Mouse (Mus musculus) stomach, postnatal 0 days (tissue): ENCODE results near the gene Sp3. TPM values are rescaled to one million over a fixed set of nuclear protein-coding genes. Genes with fewer than 3 reads are reported as not detected.

Experiments used
- ATAC-seq: fragments of 200-750 bp; cut with Nextera tagmentation; 2 replicates; pipeline ENCODE4 v1.8.0; 2017; ENCODE audit not compliant: low FRiP score, low TSS enrichment
- DNase-seq: peaks from one replicate; pipeline ENCODE4 v3.0.0-alpha.2; 2016; ENCODE audit warnings: low spot score
- H3K27ac ChIP-seq: fragments of 300-500 bp; sonication (generic); replicated peaks from 2 replicates; pipeline ENCODE4 v1.5.1; 2014; ENCODE audit warnings: mild to moderate bottlenecking, control low read depth
- H3K27me3 ChIP-seq: fragments of 300-500 bp; sonication (generic); 2 replicates; pipeline ENCODE4 v1.6.1; 2014; ENCODE audit warnings: low read length; ENCODE audit not compliant: control insufficient read depth, insufficient read depth
- H3K36me3 ChIP-seq: fragments of 300-500 bp; sonication (generic); 2 replicates; pipeline ENCODE4 v1.6.1; 2014; ENCODE audit warnings: low read length, mixed read lengths; ENCODE audit not compliant: control insufficient read depth, insufficient read depth
- H3K4me1 ChIP-seq: fragments of 300-500 bp; sonication (generic); replicated peaks from 2 replicates; pipeline ENCODE4 v1.6.1; 2014; ENCODE audit warnings: antibody characterized with exemption; ENCODE audit not compliant: control insufficient read depth, insufficient read depth
- H3K4me2 ChIP-seq: fragments of 300-500 bp; sonication (generic); replicated peaks from 2 replicates; pipeline ENCODE4 v1.6.1; 2014; ENCODE audit warnings: low read depth, mild to moderate bottlenecking, control low read depth, moderate library complexity
- H3K4me3 ChIP-seq: fragments of 300-500 bp; sonication (generic); 2 replicates; pipeline ENCODE4 v1.5.1; 2014; ENCODE audit warnings: low read depth, low read length, control low read depth
- H3K9ac ChIP-seq: fragments of 300-500 bp; sonication (generic); 2 replicates; pipeline ENCODE4 v1.6.1; 2014; ENCODE audit warnings: mild to moderate bottlenecking, low read length, control low read depth, mixed read lengths
- H3K9me3 ChIP-seq: fragments of 300-500 bp; sonication (generic); 2 replicates; pipeline ENCODE4 v1.6.1; 2016; ENCODE audit warnings: low read length; ENCODE audit not compliant: control insufficient read depth
- CTCF ChIP-seq: IDR thresholded peaks from 2 replicates; pipeline ENCODE4 v1.5.1; 2016; ENCODE audit warnings: antibody characterized with exemption, low read depth, mild to moderate bottlenecking, moderate library complexity
- EP300 ChIP-seq: optimal IDR thresholded peaks from 2 replicates; pipeline ENCODE3; 2016; ENCODE audit warnings: antibody characterized with exemption
- WGBS: fragments of 180-500 bp; shearing (Covaris S2); extraction: QIAGEN DNeasy Blood & Tissue Kit; methylation state at CpG from one replicate; pipeline ENCODE4 v1.1.7; 2014; 5-methylcytosine and 5-hydroxymethylcytosine counted together
- polyA plus RNA-seq: library from polyadenylated mRNA; unstranded; fragments of >200 nt; fragmentation: Nextera tagmentation; extraction: Ambion mirVana; gene quantifications from 2 replicates; pipeline ENCODE4 v1.2.1, GENCODE M21; 2015

The Sp3 gene
- 24.3 and 25.7 TPM in 2 replicates for polyA plus RNA-seq

DNA sequence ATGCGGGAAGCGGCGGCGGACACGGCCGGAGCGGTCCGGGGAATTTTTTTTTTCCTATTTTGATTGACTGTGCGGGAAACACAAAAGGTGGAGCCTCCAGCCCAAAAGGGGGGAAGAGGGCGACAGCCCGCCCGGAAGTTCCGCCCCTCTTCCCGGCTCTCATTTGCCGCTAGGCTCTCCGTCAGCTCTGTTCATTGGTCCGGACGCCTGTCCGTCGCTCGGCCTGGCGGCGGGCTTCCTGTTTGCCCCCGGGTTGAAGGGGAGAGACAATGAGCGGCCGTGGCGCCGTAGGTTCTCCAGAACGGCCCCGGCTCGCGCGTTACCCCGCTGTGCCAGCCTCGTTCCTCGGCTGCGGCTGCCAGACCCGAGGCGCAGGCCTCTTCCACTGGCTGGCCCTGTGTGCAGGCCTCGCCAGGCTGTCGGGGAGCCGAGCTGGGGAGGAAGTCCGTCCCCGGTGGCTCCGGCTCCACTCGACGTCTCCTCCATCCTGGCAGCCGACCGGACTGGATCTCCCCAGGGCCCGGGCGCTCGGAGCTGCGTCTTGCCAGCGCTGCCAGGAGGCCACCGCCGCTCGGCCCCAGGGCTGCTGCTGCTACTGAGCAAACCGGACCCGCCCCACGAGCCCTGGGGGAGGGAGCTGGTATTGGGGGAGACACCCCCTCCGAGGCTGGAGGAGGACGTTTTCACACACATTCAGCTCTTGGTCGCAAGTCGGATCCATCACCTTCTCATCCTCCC lies at the start of gene Sp3:
TSS of gene Sp3 (minus strand) at position 110 of the 738 bp plus-strand sequence.
- no peaks in the 10 kb centered on the region for H3K4me1 ChIP-seq
- H3K27me3 ChIP-seq = no peaks in the 10 kb centered on the region
- no peaks in the 10 kb centered on the region for H3K9me3 ChIP-seq
- no peaks in the 10 kb centered on the region for H3K36me3 ChIP-seq
- TF ChIP-seq EP300 (peak; percentile 73), CTCF (no peak)
- H3K27ac ChIP-seq = peak within 1 kb of the TSS; percentile 100
- peak within 1 kb of the TSS; percentile 100 for H3K4me3 ChIP-seq
- WGBS = 0% methylated on average over 63 of the region's 64 CpGs
- peak within 1 kb of the TSS; percentile 100 for H3K9ac ChIP-seq
- peak within 1 kb of the TSS; percentile 58 for H3K4me2 ChIP-seq
- DNase-seq (peak; percentile 98), ATAC-seq (peak; percentile 90)

DNA sequence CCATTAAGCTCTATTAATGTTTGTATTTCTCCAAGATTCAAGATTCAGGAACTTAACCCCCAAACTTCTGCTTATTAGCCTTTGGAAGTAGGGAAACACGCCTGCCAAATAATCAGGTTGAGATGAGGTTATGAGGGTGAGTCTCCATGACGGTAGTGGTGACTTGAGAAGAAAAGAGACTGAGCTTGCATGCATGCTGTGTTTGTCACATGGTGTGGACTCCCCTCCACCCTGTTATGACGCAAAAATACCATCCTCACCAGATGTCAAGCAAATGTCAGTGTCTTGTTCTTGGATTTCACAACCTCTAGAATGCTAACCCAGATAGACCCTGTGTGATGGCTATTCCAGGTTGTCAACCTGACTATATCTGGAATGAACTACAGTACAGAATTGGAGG lies 49.6 kb upstream of the Sp3 start:
- Histone ChIP-seq H3K9me3 (no peaks in the 10 kb centered on the region), H3K4me1 (no peaks in the 10 kb centered on the region), H3K36me3 (no peaks in the 10 kb centered on the region), H3K4me2 (no peak overlapping the region), H3K27me3 (no peaks in the 10 kb centered on the region), H3K9ac (no peak overlapping the region), H3K4me3 (no peak overlapping the region), H3K27ac (no peak overlapping the region)
- 88% methylated on average over 3 of the region's 3 CpGs for WGBS
- ATAC-seq = no peak
- TF ChIP-seq CTCF (no peak), EP300 (no peak)
- no peak for DNase-seq

DNA sequence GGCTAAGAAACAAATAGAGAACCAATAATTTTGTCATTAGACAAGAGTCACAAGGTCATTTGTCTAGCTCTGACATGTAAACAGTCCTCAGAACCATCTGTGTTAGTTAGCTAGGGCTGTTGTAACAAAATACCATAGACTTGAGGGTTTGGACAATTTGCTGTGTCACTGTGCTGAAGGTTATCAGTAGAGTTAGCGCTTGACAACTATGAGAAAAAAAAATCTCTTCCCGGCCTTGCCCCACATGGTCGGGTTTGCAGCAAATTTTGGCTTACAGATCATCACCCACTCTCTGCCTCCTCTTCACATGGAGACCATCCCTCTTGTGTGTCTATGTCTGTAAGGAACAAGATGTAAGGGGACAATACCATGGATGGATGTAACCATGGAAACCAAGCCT lies 47.8 kb upstream of the Sp3 start:
- H3K9ac ChIP-seq = no peak overlapping the region
- no peaks in the 10 kb centered on the region for H3K36me3 ChIP-seq
- H3K4me2 ChIP-seq = no peak overlapping the region
- H3K4me3 ChIP-seq = no peak overlapping the region
- ATAC-seq (no peak), DNase-seq (no peak)
- H3K27ac ChIP-seq = no peak overlapping the region
- no peaks in the 10 kb centered on the region for H3K4me1 ChIP-seq
- TF ChIP-seq EP300 = no peak
- no peak for TF ChIP-seq CTCF
- 65% methylated on average over 3 of the region's 3 CpGs for WGBS
- no peaks in the 10 kb centered on the region for H3K27me3 ChIP-seq
- no peaks in the 10 kb centered on the region for H3K9me3 ChIP-seq

DNA sequence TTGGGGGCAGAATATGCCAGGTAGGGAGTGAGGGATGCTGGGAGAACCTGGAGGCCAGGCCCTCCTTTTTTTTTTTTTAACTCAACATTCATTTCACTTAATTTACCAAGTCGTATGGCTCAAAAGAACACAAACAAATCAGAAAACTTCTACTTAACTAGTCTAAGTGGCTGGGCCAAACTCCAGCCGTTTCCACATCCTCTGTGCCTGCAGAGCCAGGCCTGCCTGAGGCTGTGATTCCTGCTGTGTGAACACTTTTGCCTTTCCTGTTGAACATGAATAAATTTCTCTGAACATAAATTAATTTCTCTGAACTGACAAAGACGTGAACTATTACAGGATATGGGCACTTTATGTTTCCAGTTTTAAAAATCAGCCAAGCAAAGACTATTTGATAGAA lies 46.9 kb upstream of the Sp3 start:
- H3K4me2 ChIP-seq = no peak overlapping the region
- no peak for ATAC-seq
- H3K4me1 ChIP-seq = no peaks in the 10 kb centered on the region
- H3K4me3 ChIP-seq = no peak overlapping the region
- DNase-seq = no peak
- TF ChIP-seq CTCF = no peak
- no peak for TF ChIP-seq EP300
- no peaks in the 10 kb centered on the region for H3K36me3 ChIP-seq
- H3K27me3 ChIP-seq = no peaks in the 10 kb centered on the region
- H3K9me3 ChIP-seq = no peaks in the 10 kb centered on the region
- no peak overlapping the region for H3K27ac ChIP-seq
- WGBS = 27% methylated on average over 3 of the region's 3 CpGs
- no peak overlapping the region for H3K9ac ChIP-seq

DNA sequence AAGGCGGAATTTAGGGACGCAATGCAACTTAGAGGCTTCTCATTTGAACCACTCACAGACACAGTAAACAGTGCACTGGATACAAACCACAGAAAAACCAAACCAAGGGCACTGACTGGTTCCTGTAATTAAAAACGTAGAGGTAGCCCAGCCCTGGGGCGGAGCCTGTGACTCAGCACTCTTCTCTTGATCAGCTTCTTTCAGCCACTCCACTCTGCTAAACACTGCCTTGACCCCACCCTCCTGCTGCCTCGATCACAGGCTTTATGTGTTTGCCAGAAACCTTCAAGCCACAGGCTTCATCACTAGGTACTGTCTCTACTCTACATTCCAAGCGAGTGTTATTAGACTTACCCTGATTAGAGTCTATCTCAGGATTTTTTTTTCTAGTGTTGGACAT lies 43.6 kb upstream of the Sp3 start:
- DNase-seq = peak; percentile 83
- Histone ChIP-seq H3K9ac (no peak overlapping the region), H3K4me3 (no peak overlapping the region), H3K27ac (no peak overlapping the region), H3K4me2 (no peak overlapping the region), H3K9me3 (no peaks in the 10 kb centered on the region), H3K36me3 (no peaks in the 10 kb centered on the region), H3K4me1 (no peaks in the 10 kb centered on the region), H3K27me3 (no peaks in the 10 kb centered on the region)
- 40% methylated on average over 6 of the region's 6 CpGs for WGBS
- ATAC-seq = peak; percentile 88
- TF ChIP-seq EP300 (no peak), CTCF (no peak)

DNA sequence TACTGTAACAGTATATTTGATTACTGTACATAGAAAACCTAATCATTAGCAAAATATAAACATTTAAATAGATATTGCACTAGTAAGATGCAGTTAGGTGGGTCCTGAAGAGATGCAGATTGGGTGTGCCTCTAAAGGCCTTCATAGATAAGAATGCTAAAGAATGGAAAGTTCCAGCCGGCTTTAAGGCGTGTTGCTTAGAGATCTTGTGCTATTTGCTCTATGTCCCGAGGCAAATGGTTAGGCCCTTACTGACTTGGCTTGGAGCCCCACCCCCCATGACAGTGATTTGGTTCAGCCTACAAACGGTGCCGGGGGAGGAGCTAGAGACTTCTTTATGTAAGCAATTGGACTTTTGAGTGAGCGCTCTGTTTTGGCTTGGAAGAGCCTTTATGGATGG lies 40.8 kb upstream of the Sp3 start:
- Histone ChIP-seq H3K36me3 (no peaks in the 10 kb centered on the region), H3K4me1 (no peaks in the 10 kb centered on the region), H3K9ac (no peak overlapping the region), H3K9me3 (no peaks in the 10 kb centered on the region), H3K27ac (no peak overlapping the region), H3K4me3 (no peak overlapping the region), H3K4me2 (no peak overlapping the region), H3K27me3 (no peaks in the 10 kb centered on the region)
- TF ChIP-seq CTCF (no peak), EP300 (no peak)
- WGBS = 46% methylated on average over 6 of the region's 6 CpGs
- peak; percentile 76 for DNase-seq
- ATAC-seq = peak; percentile 80
